Mouse (Mus musculus) heart, adult 2 months (tissue): ENCODE measurements around the gene Unc80. TPM values are rescaled to one million over a fixed set of nuclear protein-coding genes. Genes with fewer than 3 reads are reported as not detected.

Experiments
- DNase-seq, 2 experiments: peaks; one replicate each; pipeline ENCODE4 v3.0.0; 2021
- H3K27ac ChIP-seq: fragments of 200-600 bp; 2 replicates; pipeline ENCODE4 v1.8.1; 2022
- H3K27me3 ChIP-seq: fragments of 200-500 bp; 2 replicates; pipeline ENCODE4 v1.6.1; 2012; ENCODE audit warnings: mild to moderate bottlenecking, low read length, inconsistent platforms, mixed read lengths; ENCODE audit not compliant: control insufficient read depth, insufficient read depth
- H3K36me3 ChIP-seq: fragments of 200-500 bp; 2 replicates; pipeline ENCODE4 v1.6.1; 2012; ENCODE audit warnings: low read length, inconsistent platforms; ENCODE audit not compliant: control insufficient read depth, insufficient read depth
- H3K4me1 ChIP-seq: fragments of 200-500 bp; 2 replicates; pipeline ENCODE4 v1.6.1; 2011; ENCODE audit warnings: low read length; ENCODE audit not compliant: control insufficient read depth, insufficient read depth
- H3K4me3 ChIP-seq: fragments of 200-600 bp; 2 replicates; pipeline ENCODE4 v1.8.1; 2022
- H3K79me2 ChIP-seq: fragments of 200-500 bp; replicated peaks from 2 replicates; pipeline ENCODE4 v1.6.1; 2012; ENCODE audit warnings: mild to moderate bottlenecking, inconsistent platforms, low read length, moderate library complexity, mixed read lengths; ENCODE audit not compliant: control insufficient read depth, insufficient read depth
- H3K9ac ChIP-seq: fragments of 200-500 bp; 2 replicates; pipeline ENCODE4 v1.6.1; 2012; ENCODE audit warnings: low read depth, mild to moderate bottlenecking, control low read depth, inconsistent platforms, low read length, mixed read lengths
- CTCF ChIP-seq: fragments of 200-600 bp; IDR thresholded peaks from 2 replicates; pipeline ENCODE4 v1.8.1; 2022; ENCODE audit warnings: antibody characterized with exemption, mild to moderate bottlenecking, moderate library complexity
- EP300 ChIP-seq: fragments of 200-500 bp; IDR thresholded peaks from 2 replicates; pipeline ENCODE4 v1.6.1; 2011; ENCODE audit warnings: low read depth, low read length, control low read depth; ENCODE audit not compliant: insufficient read depth
- POLR2A ChIP-seq: fragments of 200-500 bp; IDR thresholded peaks from 2 replicates; pipeline ENCODE4 v1.6.1; 2011; ENCODE audit warnings: mild to moderate bottlenecking, low read depth, low read length, control low read depth; ENCODE audit not compliant: insufficient read depth
- WGBS: fragments of 180-500 bp; shearing (Covaris S2); methylation state at CpG from one replicate; pipeline ENCODE4 v1.1.7; 2018; 5-methylcytosine and 5-hydroxymethylcytosine counted together
- intact Hi-C: fragments of 180-260 bp; cut with DNase I; formaldehyde crosslinking; loops from one replicate; pipeline ENCODE4 v1.15.1; 2025
- polyA plus RNA-seq: library from polyadenylated mRNA; depleted of rRNA; stranded (reverse); fragments of >200 nt; gene quantifications from 2 replicates; pipeline ENCODE4 v1.2.3, GENCODE M21; 2012; rRNA removed
- total RNA-seq, 2 experiments: library from RNA; stranded (reverse); gene quantifications; 2 replicates each; pipeline ENCODE4 v1.2.3; 2021

Gene Unc80
- total and polyA plus RNA-seq, 3 experiments = 0.03 to 0.11 (median 0.06) TPM

- H3K36me3 ChIP-seq = peaks cover 3% of the 10 kb centered on the region
- H3K79me2 ChIP-seq = no peaks in the 10 kb centered on the region; the same call in 1 of the 2 replicates
- peaks cover 2% of the 10 kb centered on the region; the same call in 1 of the 2 replicates for H3K4me1 ChIP-seq
- H3K27me3 ChIP-seq = no peaks in the 10 kb centered on the region
- TF ChIP-seq CTCF (no peak), POLR2A (no peak), EP300 (no peak)
- no peak overlapping the region for H3K4me3 ChIP-seq
- 71% methylated on average over 4 of the region's 4 CpGs for WGBS
- no peak overlapping the region for H3K27ac ChIP-seq
- H3K9ac ChIP-seq = no peak overlapping the region
- intact Hi-C loops = loop anchor here (10.0 kb wide), 1 partner anchor 332 kb away; the partner anchor contains the start of gene Lancl1
- no peak for DNase-seq
Measured at GRCm38 (mm10) chr1:66702623-66703345, 234.6 kb downstream of the Unc80 start.

- Histone ChIP-seq H3K4me3 (no peak overlapping the region), H3K27ac (no peak overlapping the region), H3K4me1 (peaks cover 2% of the 10 kb centered on the region; the same call in 1 of the 2 replicates), H3K79me2 (peaks cover 2% of the 10 kb centered on the region; the same call in 1 of the 2 replicates), H3K27me3 (no peaks in the 10 kb centered on the region), H3K9ac (no peak overlapping the region), H3K36me3 (peaks cover 3% of the 10 kb centered on the region)
- intact Hi-C loops = loop anchor here (10.0 kb wide), 1 partner anchor 330 kb away; the partner anchor contains the start of gene Lancl1
- no peak for DNase-seq
- WGBS = 45% methylated on average over 6 of the region's 6 CpGs
- TF ChIP-seq CTCF (no peak), POLR2A (no peak), EP300 (no peak)
Measured at GRCm38 (mm10) chr1:66704523-66704922, 236.4 kb downstream of the Unc80 start.

GRCm38 (mm10) chr1:66712859-66713258, 244.7 kb downstream of the Unc80 start:
- no peaks in the 10 kb centered on the region; the same call in none of the 2 replicates for H3K36me3 ChIP-seq
- no peak overlapping the region for H3K9ac ChIP-seq

GRCm38 (mm10) chr1:66730581-66730980, 262.4 kb downstream of the Unc80 start:
- TF ChIP-seq CTCF (no peak), EP300 (no peak), POLR2A (no peak)
- 71% methylated on average over 1 of the region's 1 CpGs for WGBS
- no peak overlapping the region for H3K4me3 ChIP-seq
- no peak for DNase-seq
- peaks cover 3% of the 10 kb centered on the region for H3K36me3 ChIP-seq
- H3K9ac ChIP-seq = no peak overlapping the region
- H3K27ac ChIP-seq = no peak overlapping the region
- intact Hi-C loops = no loop called here
- no peaks in the 10 kb centered on the region for H3K4me1 ChIP-seq
- H3K79me2 ChIP-seq = no peaks in the 10 kb centered on the region
- H3K27me3 ChIP-seq = no peaks in the 10 kb centered on the region

More at GRCm38 (mm10) chr1:66712859-66713258, 244.7 kb downstream of the Unc80 start:
- Histone ChIP-seq H3K4me3 (no peak overlapping the region), H3K4me1 (no peaks in the 10 kb centered on the region), H3K27ac (no peak overlapping the region), H3K27me3 (no peaks in the 10 kb centered on the region), H3K79me2 (0 out of 2 replicates have a peak, but pooled peaks cover 2% of the 10 kb centered on the region)
- WGBS = 75% methylated on average over 3 of the region's 3 CpGs
- intact Hi-C loops = no loop called here
- TF ChIP-seq CTCF (no peak), POLR2A (no peak), EP300 (no peak)
- DNase-seq = no peak

Other genes with a start within 250 kb of the Unc80 start
- gene Rpe, start 232.5 kb downstream of the Unc80 start, total RNA-seq = 10 to 100 TPM; 11.7 to 12.5 TPM
- gene Rpe, start 232.5 kb downstream of the Unc80 start, polyA plus RNA-seq = 5.7 and 10.7 TPM in 2 replicates